Mouse (Mus musculus) frontal cortex, adult (tissue): ENCODE results near the gene Gm20388.
A peak's percentile ranks its signal among the peaks of the same experiment; 100 is the strongest.

Experiments used
- ATAC-seq: cut with Nextera tagmentation; 2 replicates; pipeline ENCODE4 v1.9.2; 2017; ENCODE audit warnings: mild to moderate bottlenecking, moderate library complexity, mixed read lengths; ENCODE audit not compliant: low TSS enrichment

Gm20388 gene

DNA sequence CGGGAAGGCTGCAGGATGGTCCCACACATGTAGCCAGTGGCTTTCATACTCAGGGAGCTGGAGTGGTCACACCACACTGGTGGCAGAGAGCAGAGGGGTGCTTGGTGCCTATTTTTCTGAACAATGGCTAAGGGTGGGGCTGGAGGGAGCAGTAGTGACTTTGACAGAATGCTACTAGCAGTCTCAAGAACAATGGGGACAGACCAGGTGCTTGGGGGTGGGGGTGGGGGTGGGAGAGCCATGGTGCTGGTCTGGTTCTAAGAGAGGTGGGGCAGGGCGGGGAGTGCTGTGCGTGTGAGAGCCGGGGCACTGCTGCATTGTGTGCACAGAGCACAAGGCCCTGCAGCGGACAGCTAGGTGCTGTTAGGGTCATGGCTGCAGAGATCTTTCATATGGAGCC, 1971.3 kb downstream of the Gm20388 start:
- ATAC-seq: no peak

DNA sequence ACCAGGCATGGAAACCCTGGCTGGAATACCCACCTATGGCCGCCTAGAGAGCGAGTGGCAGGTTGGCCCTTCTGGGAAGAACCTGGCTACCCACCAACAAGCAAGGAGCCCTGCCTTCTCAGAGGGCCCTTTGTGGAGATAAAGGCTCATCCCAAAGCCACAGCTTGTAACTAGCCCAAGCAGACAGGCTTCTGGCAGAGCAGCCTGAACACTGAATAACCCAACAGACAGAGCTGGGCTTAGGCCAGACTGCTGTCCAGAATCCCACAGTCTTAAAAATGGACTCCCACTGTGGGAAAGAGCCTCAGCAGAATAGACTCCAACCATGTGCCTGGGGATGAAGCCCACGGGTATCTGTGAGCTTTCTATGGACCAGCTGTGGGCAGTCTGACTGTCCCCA, 1973.5 kb downstream of the Gm20388 start:
- no peak for ATAC-seq

DNA sequence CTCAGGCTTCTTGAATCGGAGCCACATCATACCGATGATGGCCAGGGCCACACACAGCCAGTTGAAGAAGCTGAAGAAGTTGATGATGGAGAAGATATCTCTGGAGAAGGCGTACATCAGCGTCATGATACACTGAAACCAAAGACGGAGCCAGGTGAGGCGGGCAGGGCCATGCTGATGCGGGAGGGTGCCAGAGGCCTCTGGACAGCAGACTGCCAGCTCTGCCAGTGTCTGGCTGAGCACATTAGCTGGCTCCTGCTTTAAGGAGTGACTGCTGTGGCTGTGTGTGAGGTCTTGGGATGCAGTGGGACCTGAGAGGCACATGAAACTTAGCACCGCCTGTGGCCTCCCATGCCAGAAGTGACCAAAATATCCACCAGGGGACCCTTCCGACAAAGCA, 1974.4 kb downstream of the Gm20388 start:
- ATAC-seq: no peak

DNA sequence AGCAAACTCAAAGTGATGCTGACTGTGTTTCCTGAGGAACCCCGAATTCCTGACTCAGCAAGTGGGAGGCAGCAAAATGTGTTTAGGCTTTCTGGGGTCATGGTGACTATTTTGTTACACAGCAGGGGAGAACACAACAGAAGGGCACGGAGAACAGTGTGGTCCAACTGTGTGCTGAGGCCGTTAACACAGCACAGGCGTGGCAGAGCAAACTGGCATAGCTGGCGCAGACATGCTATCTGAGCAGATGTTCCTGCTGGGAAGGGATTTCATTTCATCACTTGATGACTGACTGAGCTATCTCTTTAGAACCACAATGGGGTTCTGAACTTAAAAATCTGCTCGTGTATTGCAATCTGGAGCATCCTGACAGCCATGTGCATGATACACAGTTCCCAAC, 1974.8 kb downstream of the Gm20388 start:
- ATAC-seq: no peak

DNA sequence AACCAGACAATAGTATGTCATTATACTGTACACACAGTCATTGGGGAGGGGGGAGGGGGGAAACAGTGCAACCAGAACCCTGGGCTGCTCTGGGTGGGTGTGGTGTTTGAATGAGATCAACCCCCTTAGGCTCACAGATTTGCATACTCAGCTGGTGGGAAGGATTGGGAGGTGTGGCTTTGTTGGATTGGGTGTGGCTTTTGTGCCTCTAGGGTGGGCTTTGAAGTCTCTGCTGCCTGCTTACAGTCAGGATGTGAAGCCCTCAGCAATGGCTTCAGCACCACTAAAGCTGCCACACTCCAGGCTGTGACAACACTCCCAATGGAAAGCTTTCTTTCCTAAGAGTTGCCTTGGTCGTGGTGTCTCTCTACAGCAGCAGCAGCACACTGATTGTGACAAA, 1976.9 kb downstream of the Gm20388 start:
- no peak for ATAC-seq

DNA sequence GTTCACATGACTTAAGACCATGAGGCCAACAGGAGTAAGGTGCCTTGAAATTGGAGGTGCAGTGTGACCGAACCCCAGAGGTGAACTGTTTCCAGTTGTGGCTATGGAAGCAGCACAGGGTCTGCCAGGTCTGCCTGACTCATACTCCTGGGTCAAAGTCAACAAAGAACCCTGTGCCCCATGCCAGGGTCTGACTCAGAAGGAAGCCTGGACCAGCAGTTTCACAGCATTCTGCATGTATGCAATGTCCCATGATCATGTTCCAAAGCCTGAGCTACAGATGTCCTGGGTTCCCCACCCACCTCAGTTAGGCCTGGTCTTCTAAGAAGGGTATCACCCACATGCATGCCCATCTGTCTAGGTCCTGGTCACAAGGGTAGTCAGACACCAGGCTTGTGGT, 1978.7 kb downstream of the Gm20388 start:
- ATAC-seq: no peak

DNA sequence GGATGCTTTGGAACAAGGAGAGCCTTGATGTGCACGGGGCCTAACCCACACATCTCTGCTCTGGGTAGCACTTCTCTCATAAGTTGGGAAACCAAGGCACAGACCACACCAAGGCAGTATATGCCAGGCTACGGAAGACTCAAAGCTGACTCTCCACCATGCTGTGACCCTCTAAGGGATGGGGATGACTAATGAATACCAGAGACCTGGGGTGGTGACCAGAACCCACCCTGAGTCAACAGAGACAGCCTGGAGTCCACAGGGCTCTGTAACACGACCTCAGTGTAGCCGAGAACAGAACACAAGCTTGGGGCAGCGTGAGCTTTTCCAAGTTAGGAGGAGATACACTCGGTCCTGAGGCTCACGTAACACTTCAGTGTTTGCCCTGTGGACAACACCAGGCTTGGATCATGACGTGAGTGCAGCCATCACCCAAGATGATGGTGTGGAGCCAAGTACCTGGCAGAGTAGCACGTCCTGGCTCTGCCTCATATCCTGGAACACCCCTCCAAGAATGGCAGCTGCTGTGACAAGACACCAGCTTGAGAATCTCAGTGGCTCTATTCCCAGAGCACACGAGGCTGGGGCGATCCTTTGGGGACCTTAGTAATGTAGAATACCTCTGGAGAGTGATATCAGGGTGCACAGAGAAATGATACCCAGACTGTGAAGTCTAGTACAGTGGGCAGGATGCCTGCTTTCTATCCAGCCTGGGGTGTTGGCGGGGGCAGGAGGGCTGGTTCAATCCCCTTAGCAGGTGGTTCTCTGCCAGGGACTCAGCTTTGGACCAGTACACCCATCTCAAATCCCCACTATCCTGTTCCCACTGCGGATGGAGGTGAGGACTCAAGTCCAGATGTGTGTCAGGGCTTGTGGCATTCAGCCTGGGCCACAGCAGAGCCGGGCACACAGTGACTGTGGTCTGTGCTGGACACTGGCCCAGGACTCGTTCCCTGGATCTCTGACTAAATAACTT, 1979.5 kb downstream of the Gm20388 start:
- no peak for ATAC-seq

DNA sequence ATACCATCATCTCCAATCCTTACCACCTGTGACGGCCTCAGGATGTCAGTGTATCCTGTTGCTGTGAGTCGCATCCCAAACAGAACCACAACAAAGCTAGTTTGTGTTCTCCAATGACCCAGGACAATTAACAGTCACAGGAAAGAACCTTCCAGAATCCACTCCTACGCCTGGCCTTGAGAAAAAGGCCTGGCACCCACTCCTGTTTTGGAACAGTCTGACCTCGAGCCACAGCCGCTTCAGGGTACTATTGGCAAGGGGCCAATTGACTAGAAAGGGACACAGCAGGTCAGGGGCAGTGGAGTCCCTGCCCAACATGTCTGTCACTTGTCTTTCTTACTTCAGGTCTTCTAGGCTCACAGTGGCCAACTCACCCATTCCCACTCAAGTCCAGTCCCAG, 1982.2 kb downstream of the Gm20388 start:
- no peak for ATAC-seq

DNA sequence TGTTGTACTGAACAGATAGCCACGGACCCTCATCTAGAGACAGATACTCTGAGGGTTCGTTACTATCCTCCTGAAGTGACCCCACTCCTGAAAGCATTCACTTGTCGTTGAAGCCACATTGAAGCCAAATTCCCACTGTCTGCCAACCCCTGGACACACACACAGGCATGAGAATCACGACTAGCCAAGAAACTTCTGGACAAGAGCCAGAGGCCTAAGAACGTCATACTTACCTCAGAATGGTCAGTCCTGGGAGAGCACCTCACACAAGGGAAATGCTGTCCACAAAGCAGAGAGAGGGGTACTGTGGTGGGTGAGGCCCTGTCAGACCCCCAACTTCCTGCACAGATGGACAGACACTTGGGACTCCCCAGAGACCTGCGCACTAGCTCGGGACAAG, 1985.3 kb downstream of the Gm20388 start:
- no peak for ATAC-seq

DNA sequence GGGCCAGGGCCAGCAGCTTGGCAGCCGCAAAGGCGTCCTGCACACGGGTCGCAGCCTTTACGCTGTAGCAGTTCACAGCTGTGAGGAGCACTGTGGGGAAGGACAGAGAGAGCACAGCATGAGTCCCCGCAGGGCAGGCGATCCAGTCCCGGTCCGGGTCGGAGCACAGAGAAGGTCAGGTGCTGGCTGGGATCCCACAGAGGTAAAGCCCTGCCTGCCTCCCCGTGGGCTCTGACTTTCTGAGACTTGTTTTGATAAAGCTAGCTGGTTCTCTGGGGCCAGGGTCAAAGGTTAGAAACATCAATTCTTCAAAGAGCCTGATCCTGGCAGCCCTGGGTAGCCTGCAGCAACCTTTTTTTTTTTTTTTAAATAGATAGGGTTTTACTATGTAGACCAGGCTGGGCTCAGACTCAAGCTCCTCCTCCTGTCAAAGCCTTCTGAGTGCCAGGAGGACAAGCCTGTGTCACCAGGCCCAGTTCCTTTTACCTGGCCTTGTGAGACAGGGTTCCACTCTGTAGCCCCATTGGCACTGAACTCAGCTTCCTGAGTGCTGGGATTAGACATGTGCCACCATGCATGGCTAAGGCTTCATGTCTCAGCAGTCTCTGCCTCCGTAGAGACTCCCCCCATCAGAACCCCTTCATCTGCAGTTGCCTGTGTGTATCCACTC, 1986.0 kb downstream of the Gm20388 start:
- no peak for ATAC-seq

DNA sequence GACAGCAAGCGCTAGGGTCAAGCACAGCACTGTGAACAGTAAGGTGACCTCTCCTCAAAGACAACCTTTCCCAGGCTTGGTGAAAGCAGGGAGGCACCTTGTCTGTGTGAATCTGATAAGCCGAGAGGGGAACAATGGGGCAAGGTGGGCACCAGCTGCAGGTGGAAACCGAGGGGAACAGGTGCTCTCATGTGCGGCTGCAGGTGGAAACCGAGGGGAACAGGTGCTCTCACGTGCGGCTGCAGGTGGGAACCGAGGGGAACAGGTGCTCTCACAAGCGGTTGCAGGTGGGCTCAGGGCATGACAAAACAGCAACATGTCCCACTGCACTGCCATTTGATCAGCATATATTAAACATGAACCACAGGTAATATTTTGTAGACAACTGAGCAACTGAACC, 1986.6 kb downstream of the Gm20388 start:
- ATAC-seq: no peak

DNA sequence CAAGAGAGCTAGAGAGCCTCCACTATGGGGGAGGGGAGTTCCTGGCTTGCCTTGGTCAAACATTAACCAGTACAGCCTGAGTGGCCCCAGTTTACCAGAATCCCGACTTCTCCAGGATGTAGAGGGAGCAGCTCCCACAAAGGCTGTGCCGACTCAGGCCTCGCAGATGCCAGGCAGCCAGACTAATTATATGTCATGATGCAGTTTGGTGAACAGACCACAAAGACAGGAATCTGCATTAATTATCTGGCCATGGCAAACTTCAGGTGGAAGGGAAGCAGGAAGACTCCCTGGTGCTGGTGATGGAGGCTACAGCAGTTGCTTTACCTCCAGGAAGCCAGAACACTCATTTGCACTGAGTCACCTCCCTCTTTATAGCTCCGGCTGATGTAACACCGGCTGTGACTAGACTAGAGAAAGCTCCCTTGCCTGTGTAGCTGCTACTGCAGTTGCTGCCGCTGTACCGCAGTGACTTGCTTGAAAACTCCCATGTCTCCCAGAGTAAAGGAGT, 1987.3 kb downstream of the Gm20388 start:
- ATAC-seq: peak; percentile 83

DNA sequence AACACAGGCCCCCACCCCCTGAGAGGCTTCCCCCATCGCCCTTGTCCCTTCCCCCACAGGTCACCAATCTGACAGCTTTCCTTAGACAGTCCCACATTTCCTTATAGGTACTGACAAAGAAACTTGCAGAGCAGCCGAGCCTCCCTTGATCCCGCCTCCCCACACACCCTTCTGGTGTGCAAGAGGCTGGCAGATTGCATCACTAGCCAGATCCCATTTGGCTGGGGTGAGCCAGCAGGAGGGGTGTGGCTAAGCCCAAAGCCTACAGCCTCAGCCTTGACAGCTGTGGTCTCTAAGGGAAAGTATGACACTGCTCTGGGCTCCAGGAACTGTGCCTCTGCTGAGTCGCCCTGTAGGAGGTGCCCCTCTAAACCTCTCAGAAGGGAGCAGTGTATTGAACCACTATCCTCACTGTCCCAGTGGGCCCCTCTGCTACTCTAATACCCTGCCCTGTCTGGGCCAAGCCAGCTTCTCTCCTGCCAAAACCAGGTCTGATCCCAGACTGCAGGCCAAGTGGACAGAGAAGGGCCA, 1987.8 kb downstream of the Gm20388 start:
- peak; percentile 87 for ATAC-seq

DNA sequence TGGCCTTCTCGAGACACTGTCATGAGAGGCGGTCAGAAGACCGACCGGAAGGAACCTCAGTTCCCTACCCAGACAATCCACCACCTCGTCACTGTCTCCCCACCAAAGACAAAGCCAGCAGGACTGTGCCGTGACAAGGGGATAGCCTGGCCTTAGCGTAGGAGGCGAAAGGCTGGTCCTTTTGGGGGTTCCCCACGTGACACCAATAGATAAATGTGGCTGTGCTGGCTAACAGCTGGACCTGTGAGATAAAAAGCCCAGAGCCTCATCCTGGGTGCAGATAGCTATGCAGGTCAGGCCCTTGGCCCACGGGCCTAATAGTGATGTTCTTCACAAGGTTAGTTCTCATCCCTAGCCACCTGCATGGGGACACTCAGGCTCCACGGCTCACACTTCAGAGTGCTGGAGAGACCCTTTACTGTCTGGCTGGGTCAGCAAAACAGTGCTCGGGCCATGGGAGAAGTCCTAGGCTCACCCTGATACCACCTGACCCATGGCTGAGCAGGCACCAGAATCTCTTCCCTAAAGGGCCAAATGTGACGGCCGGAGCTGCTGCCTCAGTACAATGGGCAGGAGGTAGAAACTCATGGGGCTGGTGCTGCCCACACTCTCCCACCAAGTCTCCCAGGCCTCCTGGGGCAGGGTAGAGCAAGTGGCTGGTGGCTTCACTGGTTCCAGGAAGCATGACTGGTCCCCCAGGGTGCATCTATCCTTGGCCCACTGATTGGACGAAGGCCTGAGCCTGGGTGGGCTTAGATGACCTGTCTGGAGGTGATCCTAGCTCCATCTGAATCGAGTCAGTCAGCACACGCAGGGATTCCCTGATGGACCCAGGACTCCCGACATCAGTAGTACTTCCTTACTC, 1988.8 kb downstream of the Gm20388 start:
- no peak for ATAC-seq

DNA sequence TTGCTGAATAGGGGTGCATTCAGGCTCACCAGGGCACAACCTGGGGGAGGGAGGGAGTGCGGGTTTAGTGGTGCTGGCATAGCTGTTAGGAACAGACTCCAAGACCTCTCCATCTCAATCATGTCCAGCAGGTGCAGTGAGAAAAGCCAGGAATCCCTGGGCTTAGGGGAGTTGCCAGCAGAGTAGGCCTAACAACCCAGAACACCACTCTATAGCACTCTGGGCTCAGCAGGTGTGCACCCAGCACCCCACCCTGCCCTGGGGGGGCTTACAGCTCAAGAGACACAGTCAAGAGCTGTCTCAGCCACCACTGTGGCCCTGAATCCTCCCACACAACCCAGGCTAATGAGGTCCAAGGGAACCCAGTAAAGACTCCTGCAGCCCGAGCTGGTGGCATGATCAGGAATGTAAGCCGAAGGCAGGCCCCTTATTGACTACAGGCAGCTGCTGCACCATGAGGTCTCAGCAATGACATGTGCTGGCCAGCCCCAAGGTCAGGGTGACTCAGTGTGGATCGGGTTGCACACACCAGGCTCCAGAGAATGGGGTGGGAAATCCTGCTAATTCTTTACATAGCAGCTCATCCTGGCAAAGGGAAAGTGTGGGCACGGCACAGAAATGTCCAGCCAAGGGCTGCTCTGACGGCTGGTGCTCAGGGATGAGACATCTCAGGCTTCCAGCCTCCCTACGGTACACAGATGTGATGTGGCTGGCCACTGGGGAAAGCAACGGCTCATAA, 1991.0 kb downstream of the Gm20388 start:
- peak; percentile 32 for ATAC-seq

DNA sequence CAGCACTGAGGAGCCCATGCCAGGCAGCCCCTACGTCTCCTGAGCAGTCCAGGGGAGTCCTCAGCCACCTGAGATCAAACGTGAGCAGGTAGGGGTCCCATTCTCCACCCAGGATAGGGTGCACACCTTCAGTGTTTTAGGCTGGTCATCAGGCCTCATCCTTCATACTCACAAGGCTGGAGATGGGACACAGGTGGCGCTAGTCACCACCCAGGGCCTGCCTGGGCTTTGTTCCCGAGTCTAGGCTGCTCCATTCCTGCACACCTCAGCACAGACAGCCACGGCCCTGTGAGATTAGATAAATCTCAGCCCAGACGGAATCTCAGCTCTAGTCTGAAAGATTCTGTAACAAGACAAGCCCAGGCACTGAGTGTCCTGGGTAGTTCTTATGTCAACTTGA, 1993.3 kb downstream of the Gm20388 start:
- no peak for ATAC-seq

DNA sequence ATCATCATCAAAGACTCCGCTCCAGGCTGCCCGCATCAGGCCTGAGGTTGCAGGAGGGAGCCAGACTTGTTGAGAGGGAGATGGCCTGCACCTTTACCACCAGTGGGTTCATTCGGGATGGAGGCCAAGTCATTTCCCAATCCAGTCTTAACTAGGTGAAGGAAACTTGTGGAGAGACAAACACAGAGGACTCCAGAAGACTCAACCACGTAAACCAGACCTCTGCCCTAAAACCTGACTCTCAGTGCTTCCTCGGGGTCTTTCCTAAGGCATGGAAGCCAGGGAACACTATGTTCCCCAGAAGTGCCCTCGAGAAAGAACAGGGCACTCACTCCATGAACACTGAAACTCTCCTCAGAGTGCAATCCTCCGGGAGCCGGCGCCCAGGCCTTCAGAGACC, 1994.4 kb downstream of the Gm20388 start:
- ATAC-seq: no peak

DNA sequence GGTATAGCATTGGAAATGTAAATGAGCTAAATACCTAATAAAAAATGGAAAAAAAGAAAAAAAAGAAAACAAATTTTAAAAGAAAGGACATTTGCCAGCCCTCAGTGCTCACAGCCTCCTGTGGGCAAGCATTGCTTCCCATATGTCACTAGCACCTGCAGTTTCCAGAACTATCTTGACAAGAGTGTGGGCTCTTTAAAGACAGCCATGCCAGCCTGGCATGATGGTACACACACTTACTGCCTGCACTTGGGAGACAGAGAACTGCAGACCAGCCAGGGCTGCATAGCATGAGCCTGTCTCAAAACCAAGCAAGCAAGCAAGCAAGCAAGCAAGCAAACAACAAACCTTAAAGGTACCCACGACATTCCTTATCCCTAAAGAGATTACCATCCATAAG, 1994.8 kb downstream of the Gm20388 start:
- ATAC-seq: no peak

DNA sequence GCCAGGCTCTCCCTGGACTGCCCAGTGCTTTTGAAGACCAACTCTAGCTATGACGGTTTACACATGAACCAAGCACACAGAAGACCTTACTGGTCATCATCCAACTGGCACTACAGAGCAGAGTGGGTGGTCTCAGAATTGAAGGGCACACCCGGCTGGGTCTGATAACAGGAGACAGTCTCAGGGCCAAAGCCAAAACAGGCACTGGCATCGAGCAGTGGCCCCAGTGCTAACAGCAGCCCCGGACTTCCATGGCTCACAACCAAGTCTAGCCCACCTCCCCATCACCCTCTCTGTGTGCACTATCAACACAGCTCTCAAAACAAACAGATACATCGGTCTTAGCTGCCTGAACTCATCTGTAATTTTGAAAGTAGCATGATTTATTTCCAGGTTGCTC, 1995.2 kb downstream of the Gm20388 start:
- ATAC-seq: no peak

DNA sequence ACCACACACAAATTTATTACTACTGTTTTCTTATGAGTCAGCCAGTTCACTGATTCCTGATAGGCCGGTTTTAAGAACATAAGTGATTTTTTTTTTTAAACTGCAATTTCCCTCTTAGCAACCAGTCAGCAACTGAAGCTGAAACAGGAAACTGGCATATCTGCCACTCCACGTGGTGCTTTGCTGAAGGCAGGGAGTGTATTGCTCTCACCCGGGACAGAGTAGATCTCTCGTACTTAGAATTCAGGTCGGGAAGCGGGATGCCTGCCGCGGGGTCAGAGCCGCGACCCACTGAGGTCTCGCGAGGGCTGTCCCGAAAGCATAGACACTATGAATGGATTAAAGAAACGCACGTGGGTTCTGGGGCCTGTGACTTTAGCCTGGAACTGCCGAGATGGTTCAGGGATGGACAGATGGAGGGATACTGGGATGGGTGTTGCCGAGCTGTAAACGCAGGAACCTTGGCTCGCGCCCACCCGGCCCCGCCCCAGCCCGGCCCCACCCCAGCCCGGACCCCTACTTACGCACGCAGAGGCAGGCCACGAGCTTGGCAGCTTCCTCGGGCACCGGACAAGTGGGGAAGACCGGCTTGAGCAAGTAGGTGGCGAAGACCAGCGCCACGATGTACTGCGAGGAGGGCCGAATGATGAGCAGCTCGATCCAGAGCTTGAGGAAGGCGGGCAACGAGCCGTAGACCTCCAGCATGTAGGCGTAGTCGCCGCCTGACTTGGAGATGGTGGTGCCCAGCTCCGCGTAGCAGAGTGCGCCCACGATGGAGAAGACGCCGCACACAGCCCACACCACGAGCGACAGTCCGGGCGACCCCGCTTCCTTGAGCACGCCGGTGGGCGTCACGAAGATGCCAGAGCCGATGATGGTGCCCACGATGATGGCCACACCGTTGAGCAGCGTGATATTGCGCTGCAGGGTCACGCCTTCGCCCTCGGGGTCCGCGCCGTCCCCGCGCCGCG, 1996.2 kb downstream of the Gm20388 start:
- peak; percentile 50 for ATAC-seq
